Mouse (Mus musculus) stomach, postnatal 0 days (tissue): ENCODE results near the gene Zfp536. TPM values are rescaled to one million over a fixed set of nuclear protein-coding genes. Genes with fewer than 3 reads are reported as not detected.
A peak's percentile ranks its signal among the peaks of the same experiment; 100 is the strongest.

Experiments
- ATAC-seq: fragments of 200-750 bp; cut with Nextera tagmentation; 2 replicates; pipeline ENCODE4 v1.8.0; 2017; ENCODE audit not compliant: low FRiP score, low TSS enrichment
- DNase-seq: peaks from one replicate; pipeline ENCODE4 v3.0.0-alpha.2; 2016; ENCODE audit warnings: low spot score
- H3K27ac ChIP-seq: fragments of 300-500 bp; sonication (generic); replicated peaks from 2 replicates; pipeline ENCODE4 v1.5.1; 2014; ENCODE audit warnings: mild to moderate bottlenecking, control low read depth
- H3K27me3 ChIP-seq: fragments of 300-500 bp; sonication (generic); 2 replicates; pipeline ENCODE4 v1.6.1; 2014; ENCODE audit warnings: low read length; ENCODE audit not compliant: control insufficient read depth, insufficient read depth
- H3K36me3 ChIP-seq: fragments of 300-500 bp; sonication (generic); 2 replicates; pipeline ENCODE4 v1.6.1; 2014; ENCODE audit warnings: low read length, mixed read lengths; ENCODE audit not compliant: control insufficient read depth, insufficient read depth
- H3K4me1 ChIP-seq: fragments of 300-500 bp; sonication (generic); replicated peaks from 2 replicates; pipeline ENCODE4 v1.6.1; 2014; ENCODE audit warnings: antibody characterized with exemption; ENCODE audit not compliant: control insufficient read depth, insufficient read depth
- H3K4me2 ChIP-seq: fragments of 300-500 bp; sonication (generic); replicated peaks from 2 replicates; pipeline ENCODE4 v1.6.1; 2014; ENCODE audit warnings: low read depth, mild to moderate bottlenecking, control low read depth, moderate library complexity
- H3K4me3 ChIP-seq: fragments of 300-500 bp; sonication (generic); 2 replicates; pipeline ENCODE4 v1.5.1; 2014; ENCODE audit warnings: low read depth, low read length, control low read depth
- H3K9ac ChIP-seq: fragments of 300-500 bp; sonication (generic); 2 replicates; pipeline ENCODE4 v1.6.1; 2014; ENCODE audit warnings: mild to moderate bottlenecking, low read length, control low read depth, mixed read lengths
- H3K9me3 ChIP-seq: fragments of 300-500 bp; sonication (generic); 2 replicates; pipeline ENCODE4 v1.6.1; 2016; ENCODE audit warnings: low read length; ENCODE audit not compliant: control insufficient read depth
- CTCF ChIP-seq: IDR thresholded peaks from 2 replicates; pipeline ENCODE4 v1.5.1; 2016; ENCODE audit warnings: antibody characterized with exemption, low read depth, mild to moderate bottlenecking, moderate library complexity
- EP300 ChIP-seq: optimal IDR thresholded peaks from 2 replicates; pipeline ENCODE3; 2016; ENCODE audit warnings: antibody characterized with exemption
- WGBS: fragments of 180-500 bp; shearing (Covaris S2); extraction: QIAGEN DNeasy Blood & Tissue Kit; methylation state at CpG from one replicate; pipeline ENCODE4 v1.1.7; 2014; 5-methylcytosine and 5-hydroxymethylcytosine counted together
- polyA plus RNA-seq: library from polyadenylated mRNA; unstranded; fragments of >200 nt; fragmentation: Nextera tagmentation; extraction: Ambion mirVana; gene quantifications from 2 replicates; pipeline ENCODE4 v1.2.1, GENCODE M21; 2015

Zfp536 gene
- polyA plus RNA-seq, 1 experiment from 2014 or later = 4.3 TPM

GRCm38 (mm10) chr7:37809908-37810307, 36.5 kb upstream of the Zfp536 start:
- H3K4me2 ChIP-seq = no peak overlapping the region
- H3K4me3 ChIP-seq = no peak overlapping the region
- no peak overlapping the region for H3K9ac ChIP-seq
- H3K36me3 ChIP-seq = no peaks in the 10 kb centered on the region
- no peaks in the 10 kb centered on the region for H3K27me3 ChIP-seq
- no peaks in the 10 kb centered on the region for H3K4me1 ChIP-seq
- 88% methylated on average over 5 of the region's 5 CpGs for WGBS
- H3K27ac ChIP-seq = no peak overlapping the region
- no peak for DNase-seq
- ATAC-seq = no peak
- H3K9me3 ChIP-seq = no peaks in the 10 kb centered on the region
- no peak for TF ChIP-seq EP300
- TF ChIP-seq CTCF = no peak

- TF ChIP-seq EP300 (no peak), CTCF (no peak)
- H3K9ac ChIP-seq = no peak overlapping the region
- no peaks in the 10 kb centered on the region for H3K36me3 ChIP-seq
- no peaks in the 10 kb centered on the region for H3K4me1 ChIP-seq
- DNase-seq (no peak), ATAC-seq (no peak)
- H3K4me2 ChIP-seq = no peak overlapping the region
- H3K9me3 ChIP-seq = no peaks in the 10 kb centered on the region
- H3K27me3 ChIP-seq = no peaks in the 10 kb centered on the region
- H3K27ac ChIP-seq = no peak overlapping the region
- 79% methylated on average over 4 of the region's 4 CpGs for WGBS
- no peak overlapping the region for H3K4me3 ChIP-seq
Measured at GRCm38 (mm10) chr7:37809001-37809400, 35.6 kb upstream of the Zfp536 start.

- Histone ChIP-seq H3K4me2 (no peak overlapping the region), H3K27me3 (no peaks in the 10 kb centered on the region), H3K27ac (no peak overlapping the region), H3K9ac (no peak overlapping the region), H3K9me3 (no peaks in the 10 kb centered on the region), H3K4me1 (no peaks in the 10 kb centered on the region), H3K36me3 (no peaks in the 10 kb centered on the region), H3K4me3 (no peak overlapping the region)
- ATAC-seq (no peak), DNase-seq (no peak)
- TF ChIP-seq EP300 (no peak), CTCF (no peak)
- 54% methylated on average over 3 of the region's 3 CpGs for WGBS
Measured at GRCm38 (mm10) chr7:37801160-37801559, 27.7 kb upstream of the Zfp536 start.

- Histone ChIP-seq H3K4me1 (no peaks in the 10 kb centered on the region), H3K36me3 (no peaks in the 10 kb centered on the region), H3K27me3 (no peaks in the 10 kb centered on the region), H3K4me2 (no peak overlapping the region), H3K27ac (no peak overlapping the region), H3K9me3 (no peaks in the 10 kb centered on the region), H3K4me3 (no peak overlapping the region), H3K9ac (no peak overlapping the region)
- ATAC-seq = no peak
- WGBS = 67% methylated on average over 4 of the region's 4 CpGs
- DNase-seq = no peak
- TF ChIP-seq CTCF (no peak), EP300 (no peak)
Measured at GRCm38 (mm10) chr7:37788721-37789120, 15.3 kb upstream of the Zfp536 start.

- Histone ChIP-seq H3K4me1 (no peaks in the 10 kb centered on the region), H3K4me2 (no peak overlapping the region), H3K9ac (no peak overlapping the region), H3K27me3 (no peaks in the 10 kb centered on the region; the same call in 1 of the 2 replicates), H3K27ac (no peak overlapping the region), H3K9me3 (no peaks in the 10 kb centered on the region), H3K36me3 (no peaks in the 10 kb centered on the region), H3K4me3 (no peak overlapping the region)
- ATAC-seq (no peak), DNase-seq (peak; percentile 64)
- TF ChIP-seq CTCF = peak; percentile 89
- TF ChIP-seq EP300 = no peak
- 6% methylated on average over 15 of the region's 15 CpGs for WGBS
Measured at GRCm38 (mm10) chr7:37775502-37775901, 2.1 kb upstream of the Zfp536 start.

GRCm38 (mm10) chr7:37774463-37774970, 1.1 kb upstream of the Zfp536 start:
- Histone ChIP-seq H3K36me3 (no peaks in the 10 kb centered on the region), H3K4me1 (no peaks in the 10 kb centered on the region), H3K9me3 (no peaks in the 10 kb centered on the region), H3K4me3 (no peak overlapping the region), H3K9ac (no peak overlapping the region), H3K4me2 (no peak overlapping the region), H3K27me3 (no peaks in the 10 kb centered on the region; the same call in 1 of the 2 replicates), H3K27ac (no peak overlapping the region)
- no peak for TF ChIP-seq EP300
- no peak for TF ChIP-seq CTCF
- 61% methylated on average over 11 of the region's 11 CpGs for WGBS
- no peak for DNase-seq
- no peak for ATAC-seq
